Mouse (Mus musculus) hindbrain, postnatal 0 days (tissue): ENCODE measurements around the gene Pus3. TPM values are rescaled to one million over a fixed set of nuclear protein-coding genes. Genes with fewer than 3 reads are reported as not detected.
A peak's percentile ranks its signal among the peaks of the same experiment; 100 is the strongest.

Experiments used
- ATAC-seq: fragments of 200-750 bp; cut with Nextera tagmentation; 2 replicates; pipeline ENCODE4 v1.8.0; 2017; ENCODE audit warnings: mild to moderate bottlenecking, moderate TSS enrichment, moderate library complexity
- DNase-seq: peaks from one replicate; pipeline ENCODE4 v3.0.0-alpha.2; 2015; ENCODE audit warnings: low spot score
- H3K27ac ChIP-seq: fragments of 300-500 bp; sonication (generic); 2 replicates; pipeline ENCODE4 v1.5.1; 2014; ENCODE audit warnings: mild to moderate bottlenecking
- H3K27me3 ChIP-seq: fragments of 300-500 bp; sonication (generic); 2 replicates; pipeline ENCODE4 v1.6.1; 2014; ENCODE audit warnings: low read length, mixed read lengths; ENCODE audit not compliant: insufficient read depth
- H3K36me3 ChIP-seq: fragments of 300-500 bp; sonication (generic); 2 replicates; pipeline ENCODE4 v1.6.1; 2014; ENCODE audit warnings: low read length, mixed read lengths; ENCODE audit not compliant: insufficient read depth
- H3K4me1 ChIP-seq: fragments of 300-500 bp; sonication (generic); 2 replicates; pipeline ENCODE4 v1.6.1; 2014; ENCODE audit warnings: antibody characterized with exemption, low read length, mixed read lengths; ENCODE audit not compliant: insufficient read depth
- H3K4me2 ChIP-seq: fragments of 300-500 bp; sonication (generic); 2 replicates; pipeline ENCODE4 v1.6.1; 2014; ENCODE audit warnings: low read depth, mild to moderate bottlenecking, low read length, moderate library complexity, mixed read lengths
- H3K4me3 ChIP-seq: fragments of 300-500 bp; sonication (generic); 2 replicates; pipeline ENCODE4 v1.5.1; 2014; ENCODE audit warnings: low read length
- H3K9ac ChIP-seq: fragments of 300-500 bp; sonication (generic); replicated peaks from 2 replicates; pipeline ENCODE4 v1.6.1; 2014; ENCODE audit warnings: mild to moderate bottlenecking, low read length, moderate library complexity, mixed read lengths
- H3K9me3 ChIP-seq: fragments of 300-500 bp; sonication (generic); 2 replicates; pipeline ENCODE4 v1.6.1; 2016; ENCODE audit warnings: low read length, mixed read lengths
- CTCF ChIP-seq: IDR thresholded peaks from 2 replicates; pipeline ENCODE4 v1.5.1; 2016; ENCODE audit warnings: antibody characterized with exemption, control low read depth, low read depth
- WGBS: fragments of 180-500 bp; shearing (Covaris S2); extraction: QIAGEN DNeasy Blood & Tissue Kit; methylation state at CpG from one replicate; pipeline ENCODE4 v1.1.7; 2014; 5-methylcytosine and 5-hydroxymethylcytosine counted together
- polyA plus RNA-seq: library from polyadenylated mRNA; unstranded; fragments of >200 nt; fragmentation: Nextera tagmentation; extraction: Ambion mirVana; gene quantifications from 2 replicates; pipeline ENCODE4 v1.2.1, GENCODE M21; 2015
- total RNA-seq: library from RNA; depleted of rRNA; stranded (reverse); fragments of >200 nt; gene quantifications from 2 replicates; pipeline ENCODE4 v1.2.3, GENCODE M21; 2014

The Pus3 gene
- total and polyA plus RNA-seq, 2 experiments from 2014 or later, result 8.3 to 13.7 TPM

GRCm38 (mm10) chr9:35543099-35543860 is 15.1 kb upstream of the Pus3 start:
- Histone ChIP-seq H3K9ac (no peak overlapping the region), H3K4me3 (no peak overlapping the region), H3K27ac (no peak overlapping the region), H3K4me2 (no peak overlapping the region), H3K9me3 (no peaks in the 10 kb centered on the region), H3K36me3 (peaks cover 13% of the 10 kb centered on the region), H3K4me1 (no peaks in the 10 kb centered on the region), H3K27me3 (no peaks in the 10 kb centered on the region)
- no peak for TF ChIP-seq CTCF
- ATAC-seq (no peak), DNase-seq (no peak)
- 86% methylated on average over 14 of the region's 14 CpGs for WGBS

GRCm38 (mm10) chr9:35544666-35545065 is 13.7 kb upstream of the Pus3 start:
- no peak overlapping the region for H3K9ac ChIP-seq
- no peaks in the 10 kb centered on the region for H3K4me1 ChIP-seq
- H3K4me2 ChIP-seq, result no peak overlapping the region
- no peak overlapping the region for H3K27ac ChIP-seq
- DNase-seq (no peak), ATAC-seq (no peak)
- 64% methylated on average over 2 of the region's 2 CpGs for WGBS
- peaks cover 13% of the 10 kb centered on the region for H3K36me3 ChIP-seq
- no peaks in the 10 kb centered on the region for H3K27me3 ChIP-seq
- no peak overlapping the region for H3K4me3 ChIP-seq
- no peaks in the 10 kb centered on the region for H3K9me3 ChIP-seq
- TF ChIP-seq CTCF, result no peak

GRCm38 (mm10) chr9:35545704-35546103 is 12.7 kb upstream of the Pus3 start:
- H3K4me3 ChIP-seq, result no peak overlapping the region
- ATAC-seq, result no peak
- H3K9me3 ChIP-seq, result no peaks in the 10 kb centered on the region
- peak; percentile 61 for TF ChIP-seq CTCF
- peak; percentile 28 for DNase-seq
- H3K4me1 ChIP-seq, result no peaks in the 10 kb centered on the region
- H3K27ac ChIP-seq, result no peak overlapping the region
- no peak overlapping the region for H3K4me2 ChIP-seq
- H3K36me3 ChIP-seq, result peaks cover 13% of the 10 kb centered on the region
- 70% methylated on average over 12 of the region's 12 CpGs for WGBS
- no peak overlapping the region for H3K9ac ChIP-seq
- no peaks in the 10 kb centered on the region for H3K27me3 ChIP-seq

GRCm38 (mm10) chr9:35546745-35547144 is 11.7 kb upstream of the Pus3 start:
- no peak for ATAC-seq
- DNase-seq, result no peak
- Histone ChIP-seq H3K4me3 (no peak overlapping the region), H3K27me3 (no peaks in the 10 kb centered on the region), H3K4me2 (no peak overlapping the region), H3K36me3 (peaks cover 16% of the 10 kb centered on the region), H3K4me1 (no peaks in the 10 kb centered on the region), H3K9me3 (no peaks in the 10 kb centered on the region), H3K27ac (no peak overlapping the region), H3K9ac (no peak overlapping the region)
- WGBS, result 79% methylated on average over 9 of the region's 9 CpGs
- no peak for TF ChIP-seq CTCF

- Histone ChIP-seq H3K4me3 (no peak overlapping the region), H3K9me3 (no peaks in the 10 kb centered on the region), H3K27me3 (no peaks in the 10 kb centered on the region), H3K9ac (no peak overlapping the region), H3K36me3 (peaks cover 13% of the 10 kb centered on the region; the same call in 1 of the 2 replicates), H3K4me2 (no peak overlapping the region), H3K27ac (no peak overlapping the region), H3K4me1 (no peaks in the 10 kb centered on the region)
- no peak for ATAC-seq
- TF ChIP-seq CTCF, result no peak
- WGBS, result 81% methylated on average over 9 of the region's 9 CpGs
- DNase-seq, result no peak
Observed at GRCm38 (mm10) chr9:35548455-35548854, 9.9 kb upstream of the Pus3 start.

GRCm38 (mm10) chr9:35556494-35557102 is 1.8 kb upstream of the Pus3 start:
- H3K9me3 ChIP-seq, result no peaks in the 10 kb centered on the region
- H3K27me3 ChIP-seq, result no peaks in the 10 kb centered on the region
- no peak for DNase-seq
- no peak overlapping the region for H3K9ac ChIP-seq
- H3K4me1 ChIP-seq, result peaks cover 3% of the 10 kb centered on the region; the same call in 1 of the 2 replicates
- no peak for ATAC-seq
- 72% methylated on average over 12 of the region's 12 CpGs for WGBS
- no peak overlapping the region for H3K27ac ChIP-seq
- no peak overlapping the region for H3K4me3 ChIP-seq
- no peak overlapping the region for H3K4me2 ChIP-seq
- H3K36me3 ChIP-seq, result peaks cover 10% of the 10 kb centered on the region
- TF ChIP-seq CTCF, result no peak
